Mouse (Mus musculus): ENCODE data around the gene Myom1. TPM values are rescaled to one million over a fixed set of nuclear protein-coding genes. Genes with fewer than 3 reads are reported as not detected.

Gene Myom1
- total RNA-seq, 2 experiments from 2014 or later: 0.05 to 1.2 TPM

DNA sequence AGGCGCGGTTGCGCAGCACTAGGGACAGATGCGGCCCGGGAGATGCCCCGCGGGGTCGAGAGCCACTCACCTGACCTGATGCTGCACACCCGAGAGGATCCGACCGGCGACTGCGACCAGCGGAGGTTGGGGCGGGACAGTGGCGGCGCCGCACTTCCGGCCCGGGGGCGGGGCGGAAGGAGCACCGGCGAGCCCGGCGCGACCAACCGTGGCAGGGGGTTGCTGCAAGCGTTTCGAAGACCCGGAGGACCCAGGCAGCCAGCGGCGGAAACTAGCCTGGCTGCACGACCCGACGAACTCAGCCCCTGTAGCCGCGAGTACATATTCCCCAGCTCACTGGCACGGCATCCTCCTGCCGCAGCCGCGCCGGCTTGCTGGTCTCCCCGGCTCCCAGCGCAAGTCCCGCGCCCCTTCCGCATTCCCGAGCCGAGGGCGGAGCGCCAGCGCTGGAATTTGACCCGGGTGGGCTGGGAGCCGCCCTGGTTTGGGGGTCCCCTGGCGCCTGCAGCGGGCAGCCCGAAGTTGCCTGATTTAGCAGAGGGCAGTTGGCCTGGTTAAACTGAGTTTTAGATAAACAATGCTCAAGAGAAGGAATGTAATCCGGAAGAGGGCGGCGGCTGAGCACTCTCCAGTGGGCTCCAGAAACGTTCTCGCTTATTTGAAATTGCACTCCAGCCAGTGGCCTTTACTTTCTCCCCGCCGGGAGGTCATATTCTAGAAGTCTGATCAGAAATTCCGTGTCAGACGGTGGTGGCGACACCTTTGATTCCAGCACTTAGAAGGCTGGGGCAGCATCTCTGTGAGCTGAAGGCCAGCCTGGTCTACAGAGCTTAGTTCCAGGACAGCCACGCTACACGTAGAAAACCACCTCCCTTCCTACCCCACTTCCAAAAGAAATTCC is 11.8 kb upstream of the Myom1 start:
- peak; percentile 45 for ATAC-seq (replicated peaks; ENCODE audit: poor library complexity, severe bottlenecking)

GRCm38 (mm10) chr17:70991706-70992625 is 10.5 kb upstream of the Myom1 start:
- ATAC-seq (replicated peaks; ENCODE audit: poor library complexity, severe bottlenecking): peak; percentile 38

DNA sequence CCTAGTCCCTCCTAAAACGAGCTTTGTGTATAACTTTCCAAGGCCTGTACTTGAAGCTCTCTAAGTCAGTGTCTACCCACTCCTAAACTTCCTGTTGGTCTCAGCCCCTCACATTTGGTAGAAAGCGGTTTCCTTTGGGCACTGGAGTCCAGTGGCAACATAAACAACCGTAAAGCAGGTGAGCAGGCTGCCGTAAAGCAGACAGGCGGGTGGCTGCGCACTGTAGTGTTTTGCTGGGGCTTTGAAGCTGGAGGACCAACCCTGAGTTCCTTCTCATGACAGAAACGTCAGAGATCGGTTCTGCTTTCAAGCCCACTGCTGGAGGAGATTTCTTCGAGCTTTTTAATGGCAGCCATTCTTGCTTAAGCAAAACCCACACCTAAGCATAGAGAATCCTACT is 9.8 kb upstream of the Myom1 start:
- ATAC-seq (replicated peaks; ENCODE audit: poor library complexity, severe bottlenecking): peak; percentile 23

GRCm38 (mm10) chr17:70993385-70993807 is 9.0 kb upstream of the Myom1 start:
- ATAC-seq (replicated peaks; ENCODE audit: poor library complexity, severe bottlenecking): no peak

GRCm38 (mm10) chr17:70994671-70995070 is 7.8 kb upstream of the Myom1 start:
- ATAC-seq (replicated peaks; ENCODE audit: poor library complexity, severe bottlenecking): no peak

- ATAC-seq (replicated peaks; ENCODE audit: poor library complexity, severe bottlenecking): no peak
Measured at GRCm38 (mm10) chr17:70995551-70995950, 6.9 kb upstream of the Myom1 start.

- ATAC-seq (replicated peaks; ENCODE audit: poor library complexity, severe bottlenecking): no peak
Measured at GRCm38 (mm10) chr17:70997836-70998235, 4.6 kb upstream of the Myom1 start.

DNA sequence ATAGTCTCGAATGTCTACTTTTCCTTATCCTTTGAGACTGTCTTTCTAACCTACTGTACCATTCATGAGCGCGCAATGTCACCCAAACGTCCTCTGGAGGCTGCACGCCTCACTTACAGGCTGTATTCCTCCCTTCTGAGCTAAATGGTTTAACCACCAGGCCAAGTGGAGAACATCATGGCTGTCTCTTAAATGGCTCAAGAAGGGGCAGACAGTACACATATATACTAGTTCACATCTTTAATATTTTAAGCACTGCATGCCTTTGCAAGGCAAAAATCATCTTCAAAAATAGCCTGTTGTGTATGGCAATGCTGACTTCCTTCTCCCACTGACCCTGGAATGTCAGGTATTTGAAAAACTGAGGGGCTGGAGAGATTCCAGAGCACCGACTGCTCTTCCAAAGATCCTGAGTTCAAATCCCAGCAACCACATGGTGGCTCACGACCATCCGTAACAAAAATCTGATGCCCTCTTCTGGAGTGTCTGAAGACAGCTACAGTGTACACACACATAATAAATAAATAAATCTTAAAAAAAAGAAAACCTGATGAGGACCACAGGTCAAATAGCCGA is 3.9 kb upstream of the Myom1 start:
- no peak for ATAC-seq (replicated peaks; ENCODE audit: poor library complexity, severe bottlenecking)

GRCm38 (mm10) chr17:70999187-70999586 is 3.2 kb upstream of the Myom1 start:
- no peak for ATAC-seq (replicated peaks; ENCODE audit: poor library complexity, severe bottlenecking)

- no peak for ATAC-seq (replicated peaks; ENCODE audit: poor library complexity, severe bottlenecking)
Measured at GRCm38 (mm10) chr17:71000255-71000654, 2.2 kb upstream of the Myom1 start.

DNA sequence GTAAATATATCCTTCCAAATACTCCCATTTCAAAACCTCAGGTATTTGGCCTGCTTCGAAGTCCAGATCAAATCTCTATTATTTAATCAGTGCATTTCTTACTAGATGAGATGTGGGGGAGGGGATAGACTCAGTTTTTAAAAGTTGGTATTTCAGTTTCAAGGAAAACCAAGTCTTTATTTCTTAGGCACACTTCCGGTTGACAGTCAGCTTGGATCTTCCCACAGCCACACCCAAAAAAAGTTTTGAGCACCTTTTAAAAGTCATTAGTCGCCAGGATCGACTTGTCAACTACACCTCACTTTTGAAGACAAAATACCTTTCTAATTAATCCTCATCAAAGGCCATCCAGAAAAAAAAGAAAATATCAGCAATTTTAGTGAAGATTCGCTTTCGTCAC is 1.4 kb upstream of the Myom1 start:
- ATAC-seq (replicated peaks; ENCODE audit: poor library complexity, severe bottlenecking): no peak

DNA sequence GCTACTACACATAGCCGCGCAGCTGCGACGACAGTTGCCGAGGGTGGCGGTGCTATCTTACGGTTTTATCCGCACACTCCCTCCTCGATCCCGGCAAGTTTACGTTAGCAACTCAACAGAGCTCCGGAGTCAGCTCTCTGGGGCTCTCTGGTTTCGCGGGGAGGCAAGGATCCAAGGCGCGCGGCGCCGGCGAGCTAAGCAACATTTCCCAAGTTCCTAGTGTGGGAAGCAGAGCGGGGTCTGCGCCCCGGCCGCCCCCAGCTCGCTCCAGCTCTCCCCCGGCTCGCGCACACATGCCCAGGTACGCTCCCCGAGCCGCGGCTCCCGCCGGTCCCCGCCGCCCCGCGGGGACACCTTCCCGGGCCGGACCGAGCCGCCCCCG is 743 bp upstream of the Myom1 start:
- ATAC-seq (replicated peaks; ENCODE audit: poor library complexity, severe bottlenecking): peak; percentile 4; the same call in 1 of the 2 replicates

- ATAC-seq (replicated peaks; ENCODE audit: poor library complexity, severe bottlenecking): peak; percentile 8
Measured at GRCm38 (mm10) chr17:71002744-71003094, 286 bp downstream of the Myom1 start, which contains the start of gene Myl12a. Gene Myl12a, minus strand, starts transcription at chr17:71002878.

GRCm38 (mm10) chr17:71003112-71003511 is 679 bp downstream of the Myom1 start:
- ATAC-seq (replicated peaks; ENCODE audit: poor library complexity, severe bottlenecking): no peak

- ATAC-seq (replicated peaks; ENCODE audit: poor library complexity, severe bottlenecking): no peak
Measured at GRCm38 (mm10) chr17:71003721-71004120, 1.3 kb downstream of the Myom1 start.

GRCm38 (mm10) chr17:71004186-71004960 is 1.9 kb downstream of the Myom1 start:
- peak; percentile 69 for ATAC-seq (replicated peaks; ENCODE audit: poor library complexity, severe bottlenecking)

- no peak for ATAC-seq (replicated peaks; ENCODE audit: poor library complexity, severe bottlenecking)
Measured at GRCm38 (mm10) chr17:71006976-71007375, 4.5 kb downstream of the Myom1 start.

DNA sequence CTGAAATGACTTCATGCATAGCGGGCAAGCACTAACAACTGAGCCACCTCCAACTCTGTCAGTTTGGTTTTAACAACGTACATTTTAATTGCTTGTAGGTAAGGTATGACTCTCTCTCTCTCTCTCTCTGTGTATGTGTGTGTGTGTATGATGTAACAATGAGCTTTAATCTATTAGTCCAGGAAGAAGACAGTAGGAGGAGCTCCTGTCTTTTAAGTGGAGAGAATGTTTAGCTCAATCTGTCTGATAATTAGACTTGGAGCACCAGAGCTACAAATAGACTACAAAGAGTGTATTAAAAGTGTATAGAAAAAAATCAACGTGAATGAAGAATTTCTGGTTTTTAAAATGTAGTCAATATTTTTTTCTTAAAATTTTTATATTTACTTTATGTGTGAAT is 6.2 kb downstream of the Myom1 start:
- no peak for ATAC-seq (replicated peaks; ENCODE audit: poor library complexity, severe bottlenecking)

DNA sequence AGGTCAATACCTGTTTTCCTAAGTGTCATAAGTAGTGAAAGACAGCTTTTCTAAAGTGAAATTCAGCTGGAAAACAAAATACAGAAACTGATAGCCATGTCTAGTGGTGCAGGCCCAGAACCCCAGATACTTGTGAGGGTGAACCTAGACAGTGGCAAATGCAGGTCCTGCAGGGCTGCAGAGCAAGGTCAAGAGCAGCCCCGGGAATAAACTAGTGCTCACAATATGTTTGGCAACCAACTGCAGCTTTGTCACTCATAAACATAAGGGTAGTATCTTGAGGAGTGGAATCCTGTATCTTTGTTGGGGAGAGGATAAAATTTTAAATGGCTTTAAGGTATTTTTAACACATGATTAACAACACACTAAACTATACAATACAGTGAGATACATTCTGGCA is 7.3 kb downstream of the Myom1 start:
- ATAC-seq (replicated peaks; ENCODE audit: poor library complexity, severe bottlenecking): no peak

GRCm38 (mm10) chr17:71010646-71011242 is 8.3 kb downstream of the Myom1 start:
- ATAC-seq (replicated peaks; ENCODE audit: poor library complexity, severe bottlenecking): peak; percentile 69

All from granulocyte monocyte progenitor cell, adult 5-6 weeks (primary cell).